Mouse (Mus musculus) ES-Bruce4 (cell line): ENCODE data around the gene Epb41l5.

Experiments used
- CTCF ChIP-seq: IDR thresholded peaks from one replicate; pipeline ENCODE4 v1.8.1; 2011; ENCODE audit warnings: low read depth, low read length
- EP300 ChIP-seq: IDR thresholded peaks from 2 replicates; pipeline ENCODE4 v1.6.1; 2011; ENCODE audit warnings: low read depth, low read length; ENCODE audit not compliant: insufficient read depth
- POLR2A ChIP-seq: IDR thresholded peaks from one replicate; pipeline ENCODE4 v1.8.1; 2011; ENCODE audit warnings: low read length; ENCODE audit not compliant: insufficient read depth

DNA sequence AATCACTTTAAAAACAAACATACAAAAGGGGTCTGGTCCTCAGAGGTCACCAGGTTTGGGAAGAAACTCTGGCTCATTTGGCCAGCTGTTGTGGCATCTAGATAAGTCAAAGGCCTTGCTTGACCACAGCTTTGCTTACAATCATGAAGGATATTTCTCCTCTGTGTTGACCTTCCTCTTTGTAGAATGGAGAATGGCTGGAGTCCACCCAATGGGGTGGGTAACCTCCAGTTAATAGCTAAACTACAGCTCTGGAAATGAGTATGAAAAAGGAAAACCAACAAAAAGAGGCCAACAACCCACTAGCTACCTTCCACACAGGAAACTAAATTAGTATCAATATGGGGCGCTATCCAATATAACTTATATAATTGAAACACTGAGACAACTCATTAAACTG is 97.1 kb downstream of the Epb41l5 start:
- TF ChIP-seq POLR2A (no peak), CTCF (no peak), EP300 (no peak)
